Mouse (Mus musculus) bone marrow, adult 2 months (tissue): Measurements from ENCODE around the gene Scp2.

ENCODE experiments used
- CTCF ChIP-seq: fragments of 200-500 bp; IDR thresholded peaks from 2 replicates; pipeline ENCODE4 v1.5.1; 2011; ENCODE audit warnings: low read length, control low read depth; ENCODE audit not compliant: control insufficient read depth, insufficient read depth
- POLR2A ChIP-seq: fragments of 200-500 bp; IDR thresholded peaks from 2 replicates; pipeline ENCODE4 v1.6.1; 2011; ENCODE audit warnings: low read depth, mild to moderate bottlenecking, control low read depth, low read length, borderline replicate concordance; ENCODE audit not compliant: control insufficient read depth

- TF ChIP-seq CTCF: no peak
- TF ChIP-seq POLR2A: no peak
These were observed 139.5 kb downstream of the Scp2 start for GRCm38 (mm10) chr4:108005328-108005727.
